Mouse (Mus musculus) limb, embryonic 14.5 days (tissue): ENCODE measurements around the gene Gm15557. TPM values are rescaled to one million over a fixed set of nuclear protein-coding genes. Genes with fewer than 3 reads are reported as not detected.

Source experiments
- ATAC-seq: fragments of 200-750 bp; cut with Nextera tagmentation; 2 replicates; pipeline ENCODE4 v1.8.0; 2017; ENCODE audit warnings: low read depth, moderate number of reproducible peaks, moderate TSS enrichment; ENCODE audit not compliant: low FRiP score
- DNase-seq: peaks from one replicate; pipeline ENCODE4 v3.0.0-alpha.2; 2015; ENCODE audit warnings: low spot score
- H3K27ac ChIP-seq: fragments of 300-500 bp; sonication (generic); replicated peaks from 2 replicates; pipeline ENCODE4 v1.5.1; 2014; ENCODE audit warnings: low read depth, mild to moderate bottlenecking, low read length, moderate library complexity, mixed read lengths
- H3K27me3 ChIP-seq: fragments of 300-500 bp; sonication (generic); 2 replicates; pipeline ENCODE4 v1.6.1; 2014; ENCODE audit warnings: low read length, mixed read lengths; ENCODE audit not compliant: control insufficient read depth, insufficient read depth
- H3K36me3 ChIP-seq: fragments of 300-500 bp; sonication (generic); 2 replicates; pipeline ENCODE4 v1.6.1; 2014; ENCODE audit warnings: mild to moderate bottlenecking, low read length, moderate library complexity, mixed read lengths; ENCODE audit not compliant: control insufficient read depth, insufficient read depth
- H3K4me1 ChIP-seq: fragments of 300-500 bp; sonication (generic); 2 replicates; pipeline ENCODE4 v1.6.1; 2014; ENCODE audit warnings: antibody characterized with exemption, low read length, mixed read lengths; ENCODE audit not compliant: control insufficient read depth, insufficient read depth
- H3K4me2 ChIP-seq: fragments of 300-500 bp; sonication (generic); replicated peaks from 2 replicates; pipeline ENCODE4 v1.6.1; 2014; ENCODE audit warnings: low read depth, mild to moderate bottlenecking, low read length, moderate library complexity; ENCODE audit not compliant: severe bottlenecking
- H3K4me3 ChIP-seq: fragments of 300-500 bp; sonication (generic); replicated peaks from 2 replicates; pipeline ENCODE4 v1.5.1; 2014; ENCODE audit warnings: low read length
- H3K9ac ChIP-seq: fragments of 300-500 bp; sonication (generic); 2 replicates; pipeline ENCODE4 v1.6.1; 2014; ENCODE audit warnings: mild to moderate bottlenecking, low read depth, low read length, moderate library complexity; ENCODE audit not compliant: severe bottlenecking
- H3K9me3 ChIP-seq: fragments of 300-500 bp; sonication (generic); 2 replicates; pipeline ENCODE4 v1.6.1; 2016; ENCODE audit warnings: low read length; ENCODE audit not compliant: control insufficient read depth
- POLR2A ChIP-seq: fragments of 200-500 bp; IDR thresholded peaks from 2 replicates; pipeline ENCODE4 v1.8.0; 2012; ENCODE audit warnings: inconsistent platforms, mild to moderate bottlenecking, moderate library complexity, borderline replicate concordance; ENCODE audit not compliant: insufficient read depth, insufficient read length; ENCODE audit errors: extremely low read depth
- WGBS: fragments of 180-500 bp; shearing (Covaris S2); extraction: QIAGEN DNeasy Blood & Tissue Kit; methylation state at CpG from one replicate; pipeline ENCODE4 v1.1.7; 2014; 5-methylcytosine and 5-hydroxymethylcytosine counted together
- polyA plus RNA-seq, 2 experiments: library from polyadenylated mRNA; depleted of rRNA in 1 of 2; stranded (reverse) in 1 of 2; unstranded in 1 of 2; fragments of >200 nt; fragmentation: Nextera tagmentation in 1 of 2; extraction: Ambion mirVana in 1 of 2; gene quantifications; 2 replicates each; pipeline versions ENCODE4 v1.2.1 to v1.2.3; 2012 to 2014

The Gm15557 gene
- polyA plus RNA-seq, 2 experiments: 0.13 to 0.18 TPM

- TF ChIP-seq POLR2A: no peak
- peak overlapping the region; percentile 44 for H3K4me3 ChIP-seq
- peaks cover 12% of the 10 kb centered on the region; the same call in 1 of the 2 replicates for H3K36me3 ChIP-seq
- ATAC-seq (peak; percentile 39; the same call in 1 of the 2 replicates), DNase-seq (no peak)
- H3K4me1 ChIP-seq: peaks cover 49% of the 10 kb centered on the region
- no peaks in the 10 kb centered on the region for H3K27me3 ChIP-seq
- H3K9ac ChIP-seq: no peak overlapping the region
- no peaks in the 10 kb centered on the region for H3K9me3 ChIP-seq
- peak overlapping the region; percentile 48; the same call in 1 of the 2 replicates for H3K27ac ChIP-seq
- WGBS: 28% methylated on average over 5 of the region's 5 CpGs
- peak overlapping the region; percentile 55 for H3K4me2 ChIP-seq
Measured at GRCm38 (mm10) chr2:155945580-155945979, 5.1 kb downstream of the Gm15557 start.

GRCm38 (mm10) chr2:155946069-155946468 is 5.5 kb downstream of the Gm15557 start:
- TF ChIP-seq POLR2A: no peak
- Histone ChIP-seq H3K4me2 (no peak overlapping the region), H3K9me3 (no peaks in the 10 kb centered on the region), H3K36me3 (peaks cover 7% of the 10 kb centered on the region; the same call in 1 of the 2 replicates), H3K9ac (no peak overlapping the region), H3K4me1 (peaks cover 49% of the 10 kb centered on the region), H3K27ac (no peak overlapping the region), H3K27me3 (no peaks in the 10 kb centered on the region), H3K4me3 (no peak overlapping the region)
- DNase-seq (peak; percentile 82), ATAC-seq (no peak)
- WGBS: 2% methylated on average over 7 of the region's 7 CpGs

- no peak overlapping the region for H3K27ac ChIP-seq
- H3K4me1 ChIP-seq: peaks cover 46% of the 10 kb centered on the region
- no peak overlapping the region for H3K9ac ChIP-seq
Measured at GRCm38 (mm10) chr2:155946499-155946898, 6.0 kb downstream of the Gm15557 start.

GRCm38 (mm10) chr2:155947390-155948002 is 7.0 kb downstream of the Gm15557 start:
- no peak for TF ChIP-seq POLR2A
- Histone ChIP-seq H3K36me3 (no peaks in the 10 kb centered on the region), H3K9me3 (no peaks in the 10 kb centered on the region), H3K4me1 (peaks cover 36% of the 10 kb centered on the region), H3K27me3 (no peaks in the 10 kb centered on the region), H3K9ac (no peak overlapping the region), H3K27ac (no peak overlapping the region), H3K4me2 (no peak overlapping the region), H3K4me3 (no peak overlapping the region)
- 57% methylated on average over 5 of the region's 5 CpGs for WGBS
- ATAC-seq (no peak), DNase-seq (no peak)

More at GRCm38 (mm10) chr2:155946499-155946898, 6.0 kb downstream of the Gm15557 start:
- Histone ChIP-seq H3K9me3 (no peaks in the 10 kb centered on the region), H3K36me3 (peaks cover 3% of the 10 kb centered on the region; the same call in 1 of the 2 replicates), H3K27me3 (no peaks in the 10 kb centered on the region), H3K4me3 (no peak overlapping the region), H3K4me2 (no peak overlapping the region)
- TF ChIP-seq POLR2A: no peak
- ATAC-seq (no peak), DNase-seq (no peak)
- 35% methylated on average over 4 of the region's 4 CpGs for WGBS

- Histone ChIP-seq H3K9me3 (no peaks in the 10 kb centered on the region), H3K4me1 (peaks cover 22% of the 10 kb centered on the region), H3K4me3 (no peak overlapping the region), H3K4me2 (0 out of 2 replicates have a peak overlapping the region, but pooled peaks have one; percentile 10), H3K36me3 (no peaks in the 10 kb centered on the region), H3K9ac (0 out of 2 replicates have a peak overlapping the region, but pooled peaks have one; percentile 16), H3K27ac (no peak overlapping the region), H3K27me3 (no peaks in the 10 kb centered on the region)
- no peak for TF ChIP-seq POLR2A
- peak; percentile 57 for DNase-seq
- ATAC-seq: peak; percentile 12; the same call in 1 of the 2 replicates
- WGBS: 2% methylated on average over 6 of the region's 6 CpGs
Measured at GRCm38 (mm10) chr2:155949362-155949761, 8.8 kb downstream of the Gm15557 start.
